Mouse (Mus musculus) neural tube, embryonic 14.5 days (tissue): ENCODE results near the gene Armc5. TPM values are rescaled to one million over a fixed set of nuclear protein-coding genes. Genes with fewer than 3 reads are reported as not detected.

Experiments
- ATAC-seq: fragments of 200-750 bp; cut with Nextera tagmentation; 2 replicates; pipeline ENCODE4 v1.8.0; 2017; ENCODE audit warnings: low read depth, mild to moderate bottlenecking, moderate TSS enrichment, moderate library complexity
- H3K27ac ChIP-seq: fragments of 300-500 bp; sonication (generic); 2 replicates; pipeline ENCODE4 v1.5.1; 2014; ENCODE audit warnings: low read depth, mild to moderate bottlenecking, control low read depth, low read length, moderate library complexity, mixed read lengths
- H3K27me3 ChIP-seq: fragments of 300-500 bp; sonication (generic); 2 replicates; pipeline ENCODE4 v1.6.1; 2014; ENCODE audit warnings: low read length; ENCODE audit not compliant: control insufficient read depth, insufficient read depth
- H3K36me3 ChIP-seq: fragments of 300-500 bp; sonication (generic); 2 replicates; pipeline ENCODE4 v1.6.1; 2014; ENCODE audit warnings: low read length, mixed read lengths; ENCODE audit not compliant: control insufficient read depth, insufficient read depth
- H3K4me1 ChIP-seq: fragments of 300-500 bp; sonication (generic); 2 replicates; pipeline ENCODE4 v1.6.1; 2014; ENCODE audit warnings: low read length; ENCODE audit not compliant: control insufficient read depth, insufficient read depth
- H3K4me2 ChIP-seq: fragments of 300-500 bp; sonication (generic); 2 replicates; pipeline ENCODE4 v1.6.1; 2014; ENCODE audit warnings: mild to moderate bottlenecking, low read depth, low read length, control low read depth
- H3K4me3 ChIP-seq: fragments of 300-500 bp; sonication (generic); 2 replicates; pipeline ENCODE4 v1.5.1; 2014; ENCODE audit warnings: low read depth, low read length, control low read depth, mixed read lengths
- H3K9ac ChIP-seq: fragments of 300-500 bp; sonication (generic); replicated peaks from 2 replicates; pipeline ENCODE4 v1.6.1; 2014; ENCODE audit warnings: low read depth, mild to moderate bottlenecking, control low read depth, low read length, mixed read lengths
- H3K9me3 ChIP-seq: fragments of 300-500 bp; sonication (generic); 2 replicates; pipeline ENCODE4 v1.6.1; 2016; ENCODE audit warnings: low read length; ENCODE audit not compliant: control insufficient read depth
- WGBS: fragments of 180-500 bp; shearing (Covaris S2); extraction: QIAGEN DNeasy Blood & Tissue Kit; methylation state at CpG from one replicate; pipeline ENCODE4 v1.1.7; 2014; 5-methylcytosine and 5-hydroxymethylcytosine counted together
- polyA plus RNA-seq: library from polyadenylated mRNA; unstranded; fragments of >200 nt; fragmentation: Nextera tagmentation; extraction: Ambion mirVana; gene quantifications from 2 replicates; pipeline ENCODE4 v1.2.1, GENCODE M21; 2014

Gene Armc5
- polyA plus RNA-seq, 1 experiment from 2014 or later: 9.0 TPM

DNA sequence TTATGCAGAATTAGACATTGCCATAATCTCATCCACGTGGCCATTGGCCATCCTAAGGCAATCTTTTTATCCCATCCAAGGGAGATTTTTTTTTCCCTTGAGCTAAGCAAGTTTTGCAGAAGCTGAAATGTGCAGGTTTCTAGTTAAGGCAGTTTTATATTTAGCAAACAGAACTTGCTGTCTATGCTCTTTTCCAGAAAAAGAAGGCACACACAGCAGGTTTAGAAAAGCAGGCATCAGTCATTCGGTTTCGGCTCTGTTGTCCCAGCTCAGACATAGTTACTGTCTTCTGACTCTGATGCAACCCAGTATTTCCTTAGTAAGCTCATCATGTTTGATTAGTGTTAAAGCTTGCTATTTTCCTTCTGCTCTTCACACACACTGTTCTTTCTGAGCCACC, 16.2 kb upstream of the Armc5 start:
- Histone ChIP-seq H3K36me3 (no peaks in the 10 kb centered on the region), H3K9ac (no peak overlapping the region), H3K27ac (no peak overlapping the region), H3K4me3 (no peak overlapping the region), H3K4me1 (no peaks in the 10 kb centered on the region), H3K27me3 (no peaks in the 10 kb centered on the region), H3K4me2 (no peak overlapping the region), H3K9me3 (no peaks in the 10 kb centered on the region)
- WGBS: 90% methylated on average over 3 of the region's 3 CpGs
- no peak for ATAC-seq

DNA sequence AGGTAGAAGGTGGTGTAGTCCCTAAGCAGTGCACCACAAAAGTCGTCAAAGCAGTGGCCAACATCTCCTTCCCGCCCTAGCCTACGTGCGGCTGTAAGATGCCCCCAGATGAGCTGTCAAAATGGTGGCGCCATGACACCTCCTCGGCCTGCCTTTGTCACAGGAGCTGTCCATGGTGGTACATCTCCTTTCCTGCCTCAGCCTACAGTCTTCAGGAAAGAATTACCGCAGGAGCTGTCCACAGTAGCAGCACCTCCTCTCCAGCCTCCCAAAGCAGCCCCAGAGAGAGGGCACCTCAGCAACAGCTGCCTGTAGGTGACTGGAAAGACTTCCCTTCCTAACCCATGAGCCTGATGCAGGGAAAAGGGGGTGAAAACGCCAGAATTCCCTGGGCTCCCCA, 5.4 kb upstream of the Armc5 start:
- no peak overlapping the region for H3K9ac ChIP-seq
- 50% methylated on average over 8 of the region's 8 CpGs for WGBS

DNA sequence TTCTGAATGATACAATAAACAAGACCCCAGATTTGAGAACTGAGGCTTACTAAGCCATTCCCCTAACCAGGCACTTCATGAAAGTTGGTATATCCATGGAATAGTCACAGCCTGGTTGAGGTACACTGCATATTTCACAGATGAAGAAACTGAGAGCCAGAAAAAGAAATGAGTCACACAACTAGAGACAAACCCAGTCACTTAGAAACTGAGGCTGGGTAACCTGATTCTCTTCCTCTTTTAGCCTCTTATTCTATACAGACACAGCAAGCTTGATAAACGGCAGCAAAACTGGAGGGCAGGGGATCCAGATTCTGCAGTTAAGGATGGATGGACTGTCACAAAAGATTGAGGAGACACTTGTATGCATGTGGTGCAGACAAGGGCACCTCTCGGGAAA, 2.3 kb upstream of the Armc5 start:
- ATAC-seq: no peak
- Histone ChIP-seq H3K9me3 (no peaks in the 10 kb centered on the region), H3K4me1 (peaks cover 9% of the 10 kb centered on the region; the same call in 1 of the 2 replicates), H3K36me3 (no peaks in the 10 kb centered on the region), H3K9ac (no peak overlapping the region), H3K27me3 (no peaks in the 10 kb centered on the region), H3K4me2 (no peak overlapping the region), H3K4me3 (no peak overlapping the region), H3K27ac (no peak overlapping the region)
- 83% methylated on average over 2 of the region's 2 CpGs for WGBS

More for the DNA sequence above, 5.4 kb upstream of the Armc5 start:
- Histone ChIP-seq H3K9me3 (no peaks in the 10 kb centered on the region), H3K27ac (no peak overlapping the region), H3K36me3 (no peaks in the 10 kb centered on the region), H3K4me1 (peaks cover 2% of the 10 kb centered on the region; the same call in 1 of the 2 replicates), H3K4me3 (no peak overlapping the region), H3K27me3 (no peaks in the 10 kb centered on the region), H3K4me2 (no peak overlapping the region)
- ATAC-seq: no peak

- ATAC-seq: no peak
- Histone ChIP-seq H3K4me2 (no peak overlapping the region), H3K4me3 (no peak overlapping the region), H3K27ac (no peak overlapping the region), H3K36me3 (peaks cover 4% of the 10 kb centered on the region; the same call in 1 of the 2 replicates), H3K27me3 (no peaks in the 10 kb centered on the region), H3K4me1 (peaks cover 9% of the 10 kb centered on the region; the same call in 1 of the 2 replicates), H3K9ac (no peak overlapping the region), H3K9me3 (no peaks in the 10 kb centered on the region)
- 96% methylated on average over 1 of the region's 1 CpGs for WGBS
Observed at GRCm38 (mm10) chr7:128235481-128235880, 1.7 kb upstream of the Armc5 start.

GRCm38 (mm10) chr7:128236426-128236825, 716 bp upstream of the Armc5 start:
- WGBS: 96% methylated on average over 13 of the region's 13 CpGs
- no peaks in the 10 kb centered on the region for H3K27me3 ChIP-seq
- H3K36me3 ChIP-seq: peaks cover 4% of the 10 kb centered on the region; the same call in 1 of the 2 replicates
- H3K27ac ChIP-seq: peak overlapping the region; percentile 95; the same call in 1 of the 2 replicates
- no peak for ATAC-seq
- H3K9ac ChIP-seq: peak overlapping the region; percentile 39; the same call in 1 of the 2 replicates
- H3K9me3 ChIP-seq: no peaks in the 10 kb centered on the region
- H3K4me2 ChIP-seq: no peak overlapping the region; the same call in 1 of the 2 replicates
- peaks cover 9% of the 10 kb centered on the region; the same call in 1 of the 2 replicates for H3K4me1 ChIP-seq
- peak overlapping the region; percentile 63; the same call in 1 of the 2 replicates for H3K4me3 ChIP-seq

DNA sequence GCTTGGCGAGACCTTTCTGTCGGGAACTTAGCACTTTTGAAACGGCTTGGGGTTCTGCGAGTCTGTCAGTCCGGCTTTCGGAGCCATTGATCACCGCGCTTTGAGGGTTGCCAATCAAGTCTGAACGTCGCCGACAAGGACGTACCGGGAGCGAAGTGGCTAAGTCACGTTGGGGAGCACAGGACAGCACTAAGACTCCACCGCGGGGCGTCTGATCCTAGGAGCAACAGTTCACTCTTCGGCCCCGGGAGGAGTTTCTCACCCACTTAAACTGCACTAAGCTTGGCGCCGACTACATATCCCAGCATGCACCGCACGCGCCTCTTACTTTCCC, 418 bp downstream of the Armc5 start:
- no peak for ATAC-seq
- Histone ChIP-seq H3K27ac (peak overlapping the region; percentile 95), H3K27me3 (no peaks in the 10 kb centered on the region), H3K4me3 (peak overlapping the region; percentile 63), H3K4me2 (peak overlapping the region; percentile 87), H3K9ac (peak overlapping the region; percentile 39), H3K36me3 (peaks cover 10% of the 10 kb centered on the region; the same call in 1 of the 2 replicates), H3K4me1 (peaks cover 9% of the 10 kb centered on the region; the same call in 1 of the 2 replicates), H3K9me3 (no peaks in the 10 kb centered on the region)
- WGBS: under 1% methylated on average over 25 of the region's 25 CpGs

- peak; percentile 92 for ATAC-seq
Observed at GRCm38 (mm10) chr7:128237927-128238778, 1.0 kb downstream of the Armc5 start, which contains the start of gene 9130023H24Rik. Gene 9130023H24Rik (minus strand): TSS chr7:128238031.

GRCm38 (mm10) chr7:128238991-128239390, 1.8 kb downstream of the Armc5 start:
- no peaks in the 10 kb centered on the region for H3K9me3 ChIP-seq
- no peak overlapping the region for H3K9ac ChIP-seq
- H3K27ac ChIP-seq: no peak overlapping the region

More at GRCm38 (mm10) chr7:128237927-128238778, 1.0 kb downstream of the Armc5 start, which contains the start of gene 9130023H24Rik:
- H3K9me3 ChIP-seq: no peaks in the 10 kb centered on the region
- under 1% methylated on average over 62 of the region's 72 CpGs for WGBS
- peak within 1 kb of the TSS; percentile 95 for H3K27ac ChIP-seq
- H3K9ac ChIP-seq: peak within 1 kb of the TSS; percentile 55
- H3K4me2 ChIP-seq: peak within 1 kb of the TSS; percentile 87
- peaks cover 9% of the 10 kb centered on the region; the same call in 1 of the 2 replicates for H3K4me1 ChIP-seq
- H3K36me3 ChIP-seq: peaks cover 13% of the 10 kb centered on the region; the same call in 1 of the 2 replicates
- peak within 1 kb of the TSS; percentile 63 for H3K4me3 ChIP-seq
- H3K27me3 ChIP-seq: no peaks in the 10 kb centered on the region

More at GRCm38 (mm10) chr7:128238991-128239390, 1.8 kb downstream of the Armc5 start:
- Histone ChIP-seq H3K4me3 (peak overlapping the region; percentile 63), H3K4me2 (peak overlapping the region; percentile 61), H3K4me1 (peaks cover 9% of the 10 kb centered on the region; the same call in 1 of the 2 replicates), H3K36me3 (peaks cover 13% of the 10 kb centered on the region; the same call in 1 of the 2 replicates), H3K27me3 (no peaks in the 10 kb centered on the region)
- WGBS: 26% methylated on average over 4 of the region's 4 CpGs
- no peak for ATAC-seq
